Mouse (Mus musculus) limb, embryonic 15.5 days (tissue): Measurements from ENCODE around the gene Unc5c. TPM values are rescaled to one million over a fixed set of nuclear protein-coding genes. Genes with fewer than 3 reads are reported as not detected.
A peak's percentile ranks its signal among the peaks of the same experiment; 100 is the strongest.

Experiments
- ATAC-seq: fragments of 200-750 bp; cut with Nextera tagmentation; 2 replicates; pipeline ENCODE4 v1.8.0; 2017; ENCODE audit warnings: low read depth, moderate TSS enrichment; ENCODE audit not compliant: insufficient number of reproducible peaks, low FRiP score, low TSS enrichment
- H3K27ac ChIP-seq: fragments of 300-500 bp; sonication (generic); 2 replicates; pipeline ENCODE4 v1.5.1; 2015; ENCODE audit warnings: moderate library complexity, mild to moderate bottlenecking, inconsistent platforms
- H3K27me3 ChIP-seq: fragments of 300-500 bp; sonication (generic); 2 replicates; pipeline ENCODE4 v1.6.1; 2015; ENCODE audit warnings: inconsistent platforms
- H3K36me3 ChIP-seq: fragments of 300-500 bp; sonication (generic); 2 replicates; pipeline ENCODE4 v1.6.1; 2015; ENCODE audit warnings: inconsistent platforms
- H3K4me1 ChIP-seq: fragments of 300-500 bp; sonication (generic); 2 replicates; pipeline ENCODE4 v1.6.1; 2015; ENCODE audit warnings: inconsistent platforms
- H3K4me2 ChIP-seq: fragments of 300-500 bp; sonication (generic); 2 replicates; pipeline ENCODE4 v1.6.1; 2015; ENCODE audit warnings: mild to moderate bottlenecking, inconsistent platforms
- H3K4me3 ChIP-seq: fragments of 300-500 bp; sonication (generic); 2 replicates; pipeline ENCODE4 v1.5.1; 2015; ENCODE audit warnings: mild to moderate bottlenecking, inconsistent platforms
- H3K9ac ChIP-seq: fragments of 300-500 bp; sonication (generic); 2 replicates; pipeline ENCODE4 v1.6.1; 2015; ENCODE audit warnings: inconsistent platforms
- H3K9me3 ChIP-seq: fragments of 300-500 bp; sonication (generic); 2 replicates; pipeline ENCODE4 v1.6.1; 2016; ENCODE audit warnings: inconsistent platforms
- WGBS: fragments of 180-500 bp; shearing (Covaris S2); methylation state at CpG from one replicate; pipeline ENCODE4 v1.1.7; 2015; 5-methylcytosine and 5-hydroxymethylcytosine counted together
- polyA plus RNA-seq: library from polyadenylated mRNA; unstranded; fragments of >200 nt; fragmentation: Nextera tagmentation; extraction: Ambion mirVana; gene quantifications from 2 replicates; pipeline ENCODE4 v1.2.1, GENCODE M21; 2015

The Unc5c gene
- polyA plus RNA-seq, 1 experiment from 2014 or later, result 7.0 TPM

DNA sequence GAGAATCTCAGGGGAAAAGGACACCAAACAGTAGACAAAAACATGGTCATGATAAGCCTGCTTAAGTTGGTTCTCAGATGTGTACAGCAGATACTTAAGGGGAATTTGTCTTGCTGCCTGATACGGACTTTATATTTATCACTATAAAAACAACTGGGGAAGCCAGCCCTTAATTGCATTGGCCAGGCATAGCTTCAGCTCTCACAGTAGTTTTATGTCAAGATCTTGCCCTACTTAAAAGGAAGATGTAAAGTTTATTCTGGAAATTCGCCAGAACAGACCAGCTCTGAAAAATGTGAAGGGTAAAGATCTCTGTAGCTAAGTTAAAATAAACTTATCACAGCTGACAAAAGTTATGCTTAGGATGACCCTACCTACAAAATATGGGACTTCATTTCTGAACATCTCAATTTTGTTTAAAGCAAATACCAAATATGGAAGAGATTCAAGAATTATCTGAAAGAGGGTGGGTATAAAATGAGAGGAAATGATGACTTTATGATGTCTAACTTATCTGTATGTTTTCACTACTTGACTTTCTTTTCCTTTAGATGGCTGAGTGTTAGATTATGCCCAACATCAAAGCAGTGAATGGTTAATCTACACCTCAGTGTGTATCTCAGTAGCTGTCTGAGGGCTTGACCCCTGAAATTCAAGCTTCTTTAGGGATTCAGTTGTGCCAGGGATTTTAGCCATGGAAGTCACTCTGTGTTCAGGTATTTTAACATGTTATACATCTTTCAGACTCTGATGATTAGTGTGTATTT is 18.8 kb downstream of the Unc5c start:
- no peaks in the 10 kb centered on the region for H3K36me3 ChIP-seq
- no peak overlapping the region for H3K4me3 ChIP-seq
- H3K9ac ChIP-seq, result no peak overlapping the region
- H3K4me2 ChIP-seq, result no peak overlapping the region
- ATAC-seq, result no peak
- H3K4me1 ChIP-seq, result no peaks in the 10 kb centered on the region
- no peak overlapping the region for H3K27ac ChIP-seq
- 41% methylated on average over 2 of the region's 2 CpGs for WGBS
- no peaks in the 10 kb centered on the region for H3K9me3 ChIP-seq
- H3K27me3 ChIP-seq, result no peaks in the 10 kb centered on the region

DNA sequence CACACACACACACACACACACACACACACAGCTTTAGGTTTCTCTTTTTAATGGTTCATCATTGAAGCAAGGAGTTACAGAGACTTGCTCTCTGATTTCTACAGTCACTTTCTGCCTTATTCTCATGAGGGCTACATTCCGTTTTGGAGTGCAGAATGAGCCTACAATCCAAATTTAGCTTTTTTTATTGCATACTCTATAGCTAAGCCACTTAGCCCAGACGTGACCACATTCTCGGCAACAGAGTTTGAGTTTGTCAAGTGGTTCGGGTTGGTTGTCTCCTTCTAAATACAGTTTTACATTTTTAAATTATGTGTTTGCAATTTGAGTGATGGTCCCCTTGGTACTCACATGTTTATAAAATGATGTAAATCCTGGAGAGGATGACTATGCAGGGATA is 20.2 kb downstream of the Unc5c start:
- ATAC-seq, result no peak
- 48% methylated on average over 4 of the region's 4 CpGs for WGBS
- no peaks in the 10 kb centered on the region for H3K9me3 ChIP-seq

GRCm38 (mm10) chr3:141490647-141491046 is 25.6 kb downstream of the Unc5c start:
- no peak for ATAC-seq
- Histone ChIP-seq H3K9me3 (no peaks in the 10 kb centered on the region), H3K36me3 (no peaks in the 10 kb centered on the region), H3K4me3 (no peak overlapping the region), H3K4me2 (no peak overlapping the region), H3K27me3 (no peaks in the 10 kb centered on the region), H3K9ac (no peak overlapping the region), H3K4me1 (peaks cover 12% of the 10 kb centered on the region; the same call in 1 of the 2 replicates), H3K27ac (no peak overlapping the region)
- 83% methylated on average over 1 of the region's 1 CpGs for WGBS

More for the DNA sequence above, 20.2 kb downstream of the Unc5c start:
- no peak overlapping the region for H3K4me3 ChIP-seq
- H3K36me3 ChIP-seq, result no peaks in the 10 kb centered on the region
- H3K4me2 ChIP-seq, result no peak overlapping the region
- H3K27ac ChIP-seq, result no peak overlapping the region
- H3K9ac ChIP-seq, result no peak overlapping the region
- no peaks in the 10 kb centered on the region for H3K27me3 ChIP-seq
- no peaks in the 10 kb centered on the region for H3K4me1 ChIP-seq

- ATAC-seq, result peak; percentile 79; the same call in 1 of the 2 replicates
- WGBS, result 18% methylated on average over 5 of the region's 5 CpGs
- peak overlapping the region; percentile 25 for H3K4me2 ChIP-seq
These were observed 26.4 kb downstream of the Unc5c start for GRCm38 (mm10) chr3:141491272-141491950.

GRCm38 (mm10) chr3:141491951-141492310 is 26.9 kb downstream of the Unc5c start:
- 0 out of 2 replicates have a peak, but pooled peaks have one; percentile 24 for ATAC-seq
- WGBS, result 10% methylated on average over 2 of the region's 2 CpGs
- peaks cover 12% of the 10 kb centered on the region; the same call in 1 of the 2 replicates for H3K4me1 ChIP-seq
- no peak overlapping the region for H3K9ac ChIP-seq
- no peaks in the 10 kb centered on the region for H3K36me3 ChIP-seq
- peak overlapping the region; percentile 25; the same call in 1 of the 2 replicates for H3K4me2 ChIP-seq
- no peaks in the 10 kb centered on the region for H3K27me3 ChIP-seq
- no peaks in the 10 kb centered on the region for H3K9me3 ChIP-seq
- H3K27ac ChIP-seq, result peak overlapping the region; percentile 77
- H3K4me3 ChIP-seq, result no peak overlapping the region

More at GRCm38 (mm10) chr3:141491272-141491950, 26.4 kb downstream of the Unc5c start:
- Histone ChIP-seq H3K36me3 (no peaks in the 10 kb centered on the region), H3K9me3 (no peaks in the 10 kb centered on the region), H3K4me3 (no peak overlapping the region), H3K4me1 (peaks cover 12% of the 10 kb centered on the region; the same call in 1 of the 2 replicates), H3K9ac (no peak overlapping the region), H3K27me3 (no peaks in the 10 kb centered on the region), H3K27ac (peak overlapping the region; percentile 77)

GRCm38 (mm10) chr3:141493000-141493399 is 28.0 kb downstream of the Unc5c start:
- H3K4me1 ChIP-seq, result peaks cover 12% of the 10 kb centered on the region; the same call in 1 of the 2 replicates
- no peaks in the 10 kb centered on the region for H3K9me3 ChIP-seq
- no peak overlapping the region for H3K4me2 ChIP-seq
- H3K9ac ChIP-seq, result no peak overlapping the region
- no peak for ATAC-seq
- H3K27ac ChIP-seq, result no peak overlapping the region
- no peak overlapping the region for H3K4me3 ChIP-seq
- H3K27me3 ChIP-seq, result no peaks in the 10 kb centered on the region
- no peaks in the 10 kb centered on the region for H3K36me3 ChIP-seq
- 44% methylated on average over 3 of the region's 3 CpGs for WGBS

DNA sequence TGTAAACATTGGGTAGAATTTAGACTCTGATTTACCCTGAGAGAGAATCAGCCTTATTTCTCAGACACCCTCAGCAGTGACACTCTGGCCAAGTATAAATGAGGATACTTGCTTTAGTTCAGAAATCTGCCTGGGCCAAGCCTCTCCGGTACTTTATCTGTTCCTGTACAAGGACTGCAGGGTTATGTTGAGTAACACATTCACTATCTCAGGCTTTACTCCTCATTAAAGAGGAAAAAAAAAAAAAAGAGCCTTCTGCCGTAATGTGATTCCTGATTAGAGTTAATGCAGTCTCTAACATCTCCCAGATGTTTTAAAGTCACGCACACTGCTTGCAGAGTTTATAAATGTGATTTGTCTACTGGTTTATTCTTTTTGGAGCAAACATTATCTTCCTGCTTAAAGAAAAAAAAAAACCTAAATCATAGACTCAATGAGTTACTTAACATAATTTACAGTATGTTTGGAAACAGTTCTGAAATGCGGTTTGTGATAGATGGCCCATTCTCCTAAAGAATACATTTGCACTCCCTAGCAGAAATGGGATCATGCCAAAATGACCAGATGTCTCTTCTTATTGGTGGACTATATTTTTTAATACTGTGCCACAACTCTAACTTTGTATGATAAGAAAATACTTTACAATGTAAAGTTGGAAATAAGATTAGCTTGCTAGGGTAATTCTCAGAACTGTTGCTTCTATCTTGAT is 33.5 kb downstream of the Unc5c start:
- H3K36me3 ChIP-seq, result no peaks in the 10 kb centered on the region
- H3K4me3 ChIP-seq, result no peak overlapping the region
- H3K27ac ChIP-seq, result no peak overlapping the region
- no peaks in the 10 kb centered on the region for H3K27me3 ChIP-seq
- H3K4me2 ChIP-seq, result no peak overlapping the region
- H3K9ac ChIP-seq, result no peak overlapping the region
- no peaks in the 10 kb centered on the region for H3K9me3 ChIP-seq
- 40% methylated on average over 4 of the region's 4 CpGs for WGBS
- no peak for ATAC-seq
- H3K4me1 ChIP-seq, result no peaks in the 10 kb centered on the region

DNA sequence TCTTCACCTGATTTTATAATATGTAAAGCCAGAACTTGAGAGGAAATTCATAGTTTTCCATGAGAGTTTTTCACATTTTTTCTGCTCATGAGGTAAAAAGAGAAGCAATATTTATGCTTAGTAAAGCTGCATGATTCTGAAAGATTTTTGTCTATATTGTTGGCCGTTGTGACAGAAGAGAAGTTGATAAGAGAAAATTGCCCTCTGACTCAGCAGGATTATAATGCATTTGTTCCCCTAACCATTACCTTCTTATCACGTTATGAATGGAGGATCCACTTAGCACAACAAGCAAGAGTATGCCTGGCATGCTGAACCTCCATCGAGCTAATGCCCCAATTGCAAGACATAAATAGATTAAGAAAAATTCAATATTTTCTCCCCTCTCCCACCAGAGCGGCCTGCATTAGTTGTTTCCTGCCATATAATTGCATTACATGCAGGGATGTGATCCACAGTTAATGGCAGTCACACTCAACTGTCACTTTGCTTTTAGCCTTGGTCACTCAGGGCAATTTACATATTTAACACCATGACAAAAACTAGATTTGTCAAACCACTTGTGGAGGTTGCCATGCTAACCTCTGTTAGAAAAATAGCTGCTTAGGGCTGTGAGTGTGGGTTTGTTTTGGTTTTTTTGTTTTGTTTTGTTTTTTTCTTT is 37.0 kb downstream of the Unc5c start:
- ATAC-seq, result no peak
- Histone ChIP-seq H3K4me3 (no peak overlapping the region), H3K27me3 (no peaks in the 10 kb centered on the region), H3K9ac (no peak overlapping the region), H3K36me3 (no peaks in the 10 kb centered on the region), H3K27ac (no peak overlapping the region), H3K4me1 (no peaks in the 10 kb centered on the region), H3K4me2 (no peak overlapping the region), H3K9me3 (no peaks in the 10 kb centered on the region)
- WGBS, result 63% methylated on average over 4 of the region's 4 CpGs

GRCm38 (mm10) chr3:141503331-141503730 is 38.3 kb downstream of the Unc5c start:
- Histone ChIP-seq H3K27ac (no peak overlapping the region), H3K9me3 (no peaks in the 10 kb centered on the region), H3K9ac (no peak overlapping the region), H3K27me3 (no peaks in the 10 kb centered on the region), H3K4me1 (no peaks in the 10 kb centered on the region), H3K36me3 (no peaks in the 10 kb centered on the region), H3K4me3 (no peak overlapping the region), H3K4me2 (no peak overlapping the region)
- 83% methylated on average over 3 of the region's 3 CpGs for WGBS
- no peak for ATAC-seq

- Histone ChIP-seq H3K9me3 (no peaks in the 10 kb centered on the region), H3K36me3 (no peaks in the 10 kb centered on the region), H3K4me1 (no peaks in the 10 kb centered on the region), H3K4me2 (no peak overlapping the region), H3K27ac (no peak overlapping the region), H3K9ac (no peak overlapping the region), H3K4me3 (no peak overlapping the region), H3K27me3 (no peaks in the 10 kb centered on the region)
- no peak for ATAC-seq
- WGBS, result 40% methylated on average over 1 of the region's 1 CpGs
These were observed 44.8 kb downstream of the Unc5c start for GRCm38 (mm10) chr3:141509772-141510171.

- Histone ChIP-seq H3K27me3 (no peaks in the 10 kb centered on the region), H3K4me2 (no peak overlapping the region), H3K9me3 (no peaks in the 10 kb centered on the region), H3K9ac (no peak overlapping the region), H3K27ac (no peak overlapping the region), H3K36me3 (no peaks in the 10 kb centered on the region), H3K4me1 (no peaks in the 10 kb centered on the region), H3K4me3 (no peak overlapping the region)
- ATAC-seq, result no peak
- WGBS, result 49% methylated on average over 5 of the region's 5 CpGs
These were observed 46.4 kb downstream of the Unc5c start for GRCm38 (mm10) chr3:141511253-141512038.
